Mouse (Mus musculus) heart, postnatal 14 days (tissue): Measurements from ENCODE around the gene Oit3. TPM values are rescaled to one million over a fixed set of nuclear protein-coding genes. Genes with fewer than 3 reads are reported as not detected.

Experiments used
- total RNA-seq, 2 experiments: library from RNA; stranded (reverse); gene quantifications; 2 replicates each; pipeline ENCODE4 v1.2.3; 2021

The Oit3 gene
- total RNA-seq, 2 experiments from 2014 or later: 0.33 to 0.46 TPM

Other genes with a start within 250 kb of the Oit3 start
- gene Sept10, start 219.9 kb downstream of the Oit3 start, total RNA-seq: 10 to 100 TPM; 20.1 to 21.1 TPM
- gene Sowahc, start 219.8 kb downstream of the Oit3 start, total RNA-seq: 1 to 10 TPM; 1.7 to 1.8 TPM
- 10 to 100 TPM; 24.5 to 34.7 TPM for gene P4ha1, start 118.5 kb downstream of the Oit3 start, total RNA-seq
- gene Gm10273, start 46.1 kb downstream of the Oit3 start, total RNA-seq: 100 to 1,000 TPM; 132 to 141 TPM
- gene Pla2g12b, start 38.1 kb downstream of the Oit3 start, total RNA-seq: not detected
- gene Gm10322, start 174.3 kb upstream of the Oit3 start, total RNA-seq: not detected
- gene Mcu, start 174.9 kb upstream of the Oit3 start, total RNA-seq: 10 to 100 TPM; 22.0 to 22.8 TPM